Mouse (Mus musculus): ENCODE results near the gene Commd9.
A peak's percentile ranks its signal among the peaks of the same experiment; 100 is the strongest.

Commd9 gene

DNA sequence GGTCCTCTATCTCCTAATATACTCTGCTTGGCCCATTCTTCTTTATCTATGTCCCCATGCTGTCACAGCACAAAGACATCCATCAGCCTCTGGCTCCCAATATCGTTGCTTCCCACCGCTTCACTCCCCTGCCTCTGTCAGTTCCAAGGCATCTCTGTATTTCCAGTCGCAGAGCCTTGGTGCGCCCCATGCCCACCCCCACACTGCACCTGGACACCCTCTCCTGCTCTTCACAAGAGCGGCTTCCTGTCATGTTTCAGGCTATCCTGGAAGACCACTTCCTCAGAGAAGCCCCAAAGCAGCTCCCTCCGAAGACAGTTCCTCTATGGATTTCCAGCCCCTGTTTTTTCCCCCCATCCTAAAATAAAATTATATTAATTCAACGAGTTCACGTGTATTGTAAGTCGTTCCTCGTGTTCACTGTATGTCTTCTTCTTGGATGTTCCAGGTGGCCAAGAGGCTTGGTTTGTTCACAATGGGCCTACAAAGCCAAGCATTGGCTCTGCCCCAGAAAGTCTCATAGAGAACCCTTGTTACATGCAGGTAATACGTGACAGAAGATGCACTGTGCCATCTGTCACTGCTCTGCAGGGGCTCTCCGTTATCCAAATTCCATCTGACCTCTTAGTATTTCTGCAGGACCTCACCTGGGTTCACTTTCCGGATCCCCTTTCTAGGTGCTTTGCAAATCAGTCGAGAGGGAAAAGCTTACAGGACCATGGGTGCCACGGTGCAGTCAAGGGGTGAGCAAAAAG is 23.5 kb downstream of the Commd9 start:
- peak; percentile 78 to 85 for DNase-seq

DNA sequence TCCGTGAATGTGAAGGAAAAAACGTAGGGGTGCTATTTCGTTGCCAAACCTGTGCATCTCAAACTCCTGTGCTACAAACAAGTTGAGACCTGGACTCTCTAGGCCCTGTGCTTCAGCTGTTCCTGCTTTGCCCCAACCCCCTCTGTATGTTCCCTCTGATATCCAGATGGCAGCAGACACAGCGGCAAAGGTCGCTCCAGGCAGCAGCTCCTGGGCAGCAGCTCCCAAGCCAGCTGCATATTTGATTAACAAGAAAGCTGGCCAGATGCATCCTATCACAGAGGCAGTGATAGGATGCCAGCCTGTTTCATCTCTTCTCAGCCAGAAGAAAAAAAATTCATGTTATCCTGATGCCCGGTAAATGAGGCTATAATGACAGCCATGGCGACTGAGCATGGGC is 32.5 kb downstream of the Commd9 start:
- peak in 1 of 2 experiments; percentile 20 for DNase-seq

DNA sequence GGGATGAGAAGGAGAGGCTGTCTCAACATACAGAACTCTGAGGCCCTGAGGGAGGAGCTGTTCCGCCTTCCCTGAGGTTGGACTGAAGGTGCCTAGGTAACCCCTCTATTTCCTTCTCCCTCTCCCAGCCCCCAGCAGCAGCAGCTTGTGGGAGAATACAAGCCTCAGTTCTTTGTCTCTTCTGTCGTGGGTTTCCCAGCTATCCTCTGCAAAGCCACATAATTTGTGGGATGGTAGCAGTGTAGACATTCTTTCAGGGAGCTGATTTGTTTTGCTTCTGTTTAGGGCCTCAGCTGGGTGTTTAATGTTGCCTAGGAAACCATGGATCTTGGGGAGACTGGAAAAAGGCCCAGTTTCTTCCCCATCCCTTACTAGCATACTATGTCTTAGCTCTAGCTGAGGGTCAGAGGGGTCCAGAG is 34.1 kb downstream of the Commd9 start:
- DNase-seq = no peak

DNA sequence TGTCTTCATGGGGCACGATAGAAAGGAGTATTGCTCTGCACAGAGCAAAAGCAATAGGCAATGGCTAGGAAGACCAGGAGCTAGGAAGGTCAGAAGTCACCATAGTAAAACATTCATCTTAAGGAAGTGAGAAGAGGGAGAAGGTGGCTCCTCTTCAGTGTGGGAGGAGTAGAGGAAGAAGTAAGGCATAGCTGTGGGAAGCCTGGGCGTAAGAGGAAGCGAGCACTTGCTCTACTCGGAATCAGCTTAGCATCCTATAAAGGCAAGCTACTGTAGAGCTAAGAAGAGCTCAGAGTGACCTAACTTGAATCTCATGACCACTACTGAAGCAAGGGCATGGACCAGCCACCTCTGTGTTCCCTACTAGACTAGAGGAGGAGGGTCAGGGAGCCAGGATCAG is 36.3 kb downstream of the Commd9 start:
- no peak for DNase-seq

DNA sequence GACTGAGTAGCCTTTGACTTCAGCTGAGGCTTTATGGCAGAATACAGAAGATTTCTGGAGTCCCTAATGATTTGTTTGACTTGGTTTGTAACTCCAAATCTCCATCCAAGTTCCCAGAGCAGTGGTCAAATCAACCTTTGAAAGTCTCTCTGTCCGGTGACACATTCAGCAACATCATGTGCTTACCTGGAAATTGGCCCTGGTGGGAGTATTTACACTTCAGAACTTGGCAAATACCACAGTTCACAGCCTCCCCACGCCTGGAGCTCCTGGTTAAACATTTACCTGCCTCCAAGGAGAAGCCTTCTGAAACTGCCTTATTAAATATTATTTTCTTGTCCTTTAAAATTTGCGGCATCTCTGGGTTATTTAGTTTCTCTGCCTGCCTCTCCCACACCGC is 37.1 kb downstream of the Commd9 start:
- no peak for DNase-seq

DNA sequence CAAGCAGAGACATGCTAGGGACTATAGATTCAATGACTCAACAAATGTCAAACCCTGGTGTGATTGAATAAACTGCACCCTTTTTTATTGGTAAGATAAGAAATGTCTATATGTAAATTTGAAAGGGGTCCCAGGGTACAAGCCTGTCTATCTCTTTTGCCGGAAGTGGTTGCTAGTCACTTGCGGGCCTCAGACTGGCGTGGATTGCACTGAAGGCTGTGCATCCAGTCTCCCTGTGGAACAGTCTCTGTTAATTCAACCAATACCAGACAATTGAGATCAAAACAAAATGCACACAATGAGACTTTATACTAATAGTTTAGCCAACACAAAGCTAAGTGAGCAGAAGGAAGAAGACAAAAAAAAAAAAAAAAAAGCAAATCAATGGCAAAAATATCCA is 39.1 kb downstream of the Commd9 start:
- no peak for DNase-seq

DNA sequence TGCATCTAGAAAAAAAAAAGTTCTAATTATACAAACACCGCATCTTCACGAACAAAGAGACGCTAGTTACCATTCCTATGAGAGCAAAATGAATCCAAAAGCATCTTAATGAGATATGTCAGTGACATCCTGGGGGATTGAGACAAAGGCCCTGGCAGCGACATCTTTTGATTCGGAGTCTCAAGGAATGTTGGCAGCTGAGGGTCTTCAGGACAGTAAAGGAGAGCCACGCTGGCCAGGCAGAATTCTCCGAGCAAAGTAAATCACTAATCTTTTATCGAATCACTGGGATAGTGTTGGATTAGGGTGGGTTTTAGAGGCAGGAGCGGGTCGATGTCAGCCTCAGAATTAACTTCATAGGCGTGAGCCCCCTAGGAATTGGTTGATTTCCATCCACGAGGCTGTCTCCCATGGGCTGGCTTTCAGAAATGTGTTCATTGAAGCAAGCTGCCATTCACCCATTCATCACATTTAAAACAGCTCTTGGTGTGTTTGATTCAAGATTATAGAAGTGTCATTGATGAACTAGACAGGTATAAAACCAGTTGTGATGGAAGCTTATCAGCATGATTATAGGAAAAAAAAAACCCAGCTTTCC is 39.6 kb downstream of the Commd9 start:
- DNase-seq = no peak

DNA sequence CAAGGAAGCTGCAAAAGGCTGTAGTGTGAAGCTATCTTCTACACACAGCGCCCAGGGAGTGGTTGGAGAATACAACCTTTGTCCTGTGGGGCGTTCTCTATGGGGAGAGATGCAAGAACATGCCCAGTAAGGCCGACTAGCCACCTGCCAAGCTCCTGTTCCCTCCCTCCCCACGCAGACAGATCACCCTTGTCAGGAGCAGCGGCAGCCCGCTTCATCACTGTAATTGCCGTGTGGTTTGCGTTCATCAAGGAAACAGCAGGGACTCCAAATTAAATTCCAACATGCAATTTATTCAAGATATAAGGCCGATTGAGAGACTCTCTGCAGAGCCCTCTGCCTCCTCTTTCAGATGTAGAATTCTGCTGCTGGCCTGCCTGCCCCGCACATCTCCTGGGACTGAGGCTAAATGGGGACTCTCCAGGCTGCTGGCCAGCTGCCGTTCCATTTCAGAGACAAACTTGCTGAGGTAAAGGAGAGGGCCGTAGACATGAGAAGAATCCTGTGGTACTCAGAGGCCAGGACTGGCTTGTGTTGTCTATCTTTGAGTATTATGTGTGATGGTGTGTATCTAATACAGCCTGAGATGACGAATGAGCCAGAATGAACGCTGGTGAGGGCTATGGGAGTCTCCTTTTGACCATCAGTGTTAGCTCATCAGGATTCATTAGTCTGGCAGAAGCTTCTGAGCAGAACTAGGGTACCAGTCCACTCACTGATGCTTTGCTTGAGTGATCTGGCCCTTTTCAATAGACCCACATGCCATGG is 46.3 kb downstream of the Commd9 start:
- peak; percentile 29 for DNase-seq

DNA sequence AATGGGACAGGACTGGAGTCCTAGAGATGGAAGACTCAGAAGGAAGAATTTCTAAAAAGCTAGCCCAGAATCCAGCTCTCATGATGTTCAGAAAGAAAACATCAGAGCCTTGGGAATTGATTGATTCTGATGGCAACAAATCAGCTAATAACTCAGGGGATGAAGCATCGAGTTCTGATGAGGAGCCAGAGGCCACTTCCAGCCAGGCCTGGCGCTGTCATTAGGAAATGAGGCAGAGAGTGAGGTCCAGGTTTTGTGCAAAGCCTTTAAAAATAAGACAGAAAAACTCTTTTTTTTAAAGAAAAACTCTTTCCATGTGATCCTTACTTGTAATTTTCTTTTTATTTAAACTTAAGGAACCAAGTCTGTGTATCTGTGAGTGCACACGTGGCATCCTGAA is 47.3 kb downstream of the Commd9 start:
- DNase-seq = no peak

DNA sequence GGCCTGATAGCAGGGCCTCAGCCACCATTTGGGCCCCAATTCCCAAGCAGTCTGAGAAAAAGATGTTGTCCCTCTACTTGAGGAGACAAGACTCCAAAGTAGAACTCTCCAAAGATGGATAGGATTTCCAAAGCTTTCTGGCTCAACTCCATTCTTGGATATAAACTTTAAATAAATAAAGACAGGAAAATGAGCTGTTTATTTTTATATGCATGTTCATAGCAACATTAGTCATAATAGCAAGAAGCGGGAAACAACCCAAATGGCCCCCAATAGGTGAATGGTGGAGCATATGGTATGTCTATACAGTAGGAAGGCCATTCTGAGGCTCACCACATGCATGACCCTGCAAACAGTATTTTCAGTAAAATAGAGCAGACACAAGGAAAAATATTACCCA is 49.0 kb downstream of the Commd9 start:
- no peak for DNase-seq

DNA sequence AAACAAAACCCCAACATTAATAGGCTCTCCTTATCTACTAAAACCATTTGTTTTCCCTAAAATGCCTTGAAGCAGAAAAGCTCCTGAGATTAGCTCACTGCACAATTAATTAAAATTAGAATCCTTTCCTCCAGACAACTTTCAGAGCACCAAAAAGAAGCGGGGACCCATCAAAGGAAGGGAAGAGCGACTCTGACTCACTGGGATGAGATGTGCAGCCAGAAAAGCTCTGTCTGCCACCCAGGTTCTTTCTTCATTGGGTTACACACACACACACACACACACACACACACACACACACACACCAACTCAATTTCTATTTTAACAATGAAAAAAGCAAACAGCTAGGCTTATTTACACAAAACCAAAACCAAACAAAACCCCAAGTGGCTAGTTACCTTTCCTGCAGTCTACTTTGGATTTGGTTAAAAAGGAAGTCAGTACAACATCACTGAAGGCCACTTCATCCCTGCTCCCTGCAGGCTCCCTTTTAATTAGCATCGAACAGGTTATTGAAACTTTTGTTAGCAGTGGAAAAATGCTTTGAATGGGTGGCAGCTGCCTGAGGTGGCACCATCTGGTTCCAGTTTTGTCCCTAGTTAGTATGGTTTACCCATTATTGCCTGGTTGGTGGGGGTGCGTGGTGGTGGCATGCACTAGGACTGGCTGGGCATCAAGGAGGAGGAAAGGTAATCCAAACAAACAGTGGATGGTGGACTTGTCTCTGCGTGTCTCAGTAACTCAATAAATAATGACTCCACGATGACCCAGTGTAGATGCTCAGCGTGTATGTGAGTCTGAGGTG is 64.9 kb downstream of the Commd9 start:
- DNase-seq = no peak
